Mouse (Mus musculus): ENCODE data around the gene Slc22a19. TPM values are rescaled to one million over a fixed set of nuclear protein-coding genes. Genes with fewer than 3 reads are reported as not detected.

Slc22a19 gene
- polyA plus RNA-seq, 1 experiment from 2014 or later: not detected

DNA sequence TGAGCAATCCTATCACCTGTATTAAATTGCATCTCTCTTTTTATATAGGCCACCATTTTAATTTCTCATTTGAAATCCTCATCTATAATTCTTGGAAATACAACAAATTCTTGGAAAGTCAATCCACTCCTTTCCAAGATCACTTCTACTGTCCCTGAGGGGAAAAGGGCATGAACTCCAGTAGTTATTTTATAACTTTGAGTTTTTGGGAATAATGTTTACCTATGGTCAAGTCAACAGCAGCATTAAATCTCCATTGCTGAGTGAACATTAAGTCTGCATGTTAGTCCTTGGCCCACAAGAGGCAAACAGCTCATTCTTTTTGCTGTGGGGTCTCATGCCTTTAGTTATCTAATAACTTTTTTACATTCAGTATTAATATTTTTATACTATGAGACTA is 78.1 kb downstream of the Slc22a19 start:
- no peak for ATAC-seq (ENCODE audit: insufficient number of reproducible peaks, insufficient read depth, low FRiP score, low read depth)
- no peak overlapping the region for H3K4me2 ChIP-seq (replicated peaks; ENCODE audit: low read depth, low read length)
- H3K27me3 ChIP-seq (ENCODE audit: control insufficient read depth, insufficient read depth, low read length): no peaks in the 10 kb centered on the region
- no peak overlapping the region for H3K4me3 ChIP-seq (ENCODE audit: low read depth, low read length)
- H3K9me3 ChIP-seq (ENCODE audit: control insufficient read depth, low read depth, low read length): no peaks in the 10 kb centered on the region
- no peak overlapping the region for H3K9ac ChIP-seq (replicated peaks; ENCODE audit: low read depth, low read length)
- H3K27ac ChIP-seq (ENCODE audit: low read length): no peak overlapping the region
- no peaks in the 10 kb centered on the region for H3K4me1 ChIP-seq (ENCODE audit: control insufficient read depth, insufficient read depth, low read length)
- H3K36me3 ChIP-seq (ENCODE audit: control insufficient read depth, insufficient read depth, low read length): no peaks in the 10 kb centered on the region

Other genes starting within 250 kb of the Slc22a19 start
- 126 and 130 TPM in 2 replicates for gene Rtn3, start 228.0 kb downstream of the Slc22a19 start, polyA plus RNA-seq (2014; fragmentation: Nextera tagmentation; extraction: Ambion mirVana)
- gene Atl3, start 217.3 kb downstream of the Slc22a19 start, polyA plus RNA-seq (2014; fragmentation: Nextera tagmentation; extraction: Ambion mirVana): 18.6 and 21.0 TPM in 2 replicates
- 7.6 and 8.1 TPM in 2 replicates for gene Pla2g16, start 153.9 kb downstream of the Slc22a19 start, polyA plus RNA-seq (2014; fragmentation: Nextera tagmentation; extraction: Ambion mirVana)
- gene Lgals12, start 104.1 kb downstream of the Slc22a19 start, polyA plus RNA-seq (2014; fragmentation: Nextera tagmentation; extraction: Ambion mirVana): 1.5 and 2.4 TPM in 2 replicates
- gene Hrasls5, start 98.8 kb downstream of the Slc22a19 start, polyA plus RNA-seq (2014; fragmentation: Nextera tagmentation; extraction: Ambion mirVana): not detected in 2 replicates
- gene Slc22a26, start 91.4 kb upstream of the Slc22a19 start, polyA plus RNA-seq (2014; fragmentation: Nextera tagmentation; extraction: Ambion mirVana): not detected in 2 replicates